In the genomic region with DNA sequence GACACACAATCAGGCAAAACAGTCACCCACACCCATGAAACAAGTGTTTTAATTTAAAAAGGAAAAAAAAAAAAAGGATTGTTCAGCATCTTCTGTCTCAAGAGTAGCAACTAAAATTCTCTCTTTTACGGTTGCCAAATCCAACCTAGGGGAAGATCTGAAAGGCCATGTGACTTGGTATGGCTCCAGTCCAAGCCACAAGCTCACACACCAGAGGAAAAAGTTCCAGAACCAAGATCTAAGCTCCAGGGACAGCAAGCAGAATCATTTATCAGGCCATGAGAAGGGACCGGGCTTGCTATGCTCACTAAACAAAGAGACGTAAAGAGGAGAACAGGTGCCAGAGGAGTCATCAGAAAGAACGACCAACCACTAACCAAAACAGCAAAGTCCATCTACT, we compare ENCODE assay signal across 8 mouse cellular contexts. TPM values are rescaled to one million over a fixed set of nuclear protein-coding genes. Genes with fewer than 3 reads are reported as not detected.
DNase-seq lines count a peak whose midpoint lies in the region; ATAC-seq and TF ChIP-seq lines count a peak whose summit lies in the region.

No protein-coding gene starts in this region.

- TF ChIP-seq CTCF in cortical plate, adult 2 months (IDR thresholded peaks at IDR 0.05; ENCODE audit: extremely low read depth, insufficient read depth, low read length) = no peak

- TF ChIP-seq POLR2A in cortical plate, adult 2 months (IDR thresholded peaks at IDR 0.05; ENCODE audit: extremely low read depth, insufficient read depth, low read length) = no peak

- H3K9ac ChIP-seq in hindbrain, embryonic 13.5 days = 0 out of 2 replicates have a peak overlapping the region, but pooled peaks have one; percentile 49
- H3K9ac ChIP-seq in liver, embryonic 16.5 days (ENCODE audit: low read depth, low read length) = peak overlapping the region; percentile 37
- peak overlapping the region; percentile 56 for H3K9ac ChIP-seq in stomach, embryonic 16.5 days (ENCODE audit: low read length)

- H3K27me3 ChIP-seq in hindbrain, embryonic 13.5 days = no peaks in the 10 kb centered on the region
- no peaks in the 10 kb centered on the region for H3K27me3 ChIP-seq in liver, embryonic 16.5 days (ENCODE audit: control insufficient read depth, insufficient read depth, low read depth, low read length)
- H3K27me3 ChIP-seq in stomach, embryonic 16.5 days (ENCODE audit: control insufficient read depth, insufficient read depth, low read length) = no peaks in the 10 kb centered on the region

- intact Hi-C loops in heart, postnatal 25 days (cut with DNase I) = no loop called here

- H3K9me3 ChIP-seq in hindbrain, embryonic 13.5 days = no peaks in the 10 kb centered on the region
- H3K9me3 ChIP-seq in liver, embryonic 16.5 days (replicated peaks; ENCODE audit: control insufficient read depth, low read length) = no peaks in the 10 kb centered on the region
- H3K9me3 ChIP-seq in stomach, embryonic 16.5 days (replicated peaks; ENCODE audit: control insufficient read depth, low read length) = no peaks in the 10 kb centered on the region

- peak overlapping the region; percentile 70; the same call in 1 of the 2 replicates for H3K4me3 ChIP-seq in cortical plate, adult 2 months (ENCODE audit: insufficient read depth, low read length)
- H3K4me3 ChIP-seq in hindbrain, embryonic 13.5 days = peak overlapping the region; percentile 65; the same call in 1 of the 2 replicates
- H3K4me3 ChIP-seq in liver, embryonic 16.5 days (ENCODE audit: low read depth, low read length) = peak overlapping the region; percentile 83
- H3K4me3 ChIP-seq in stomach, embryonic 16.5 days (replicated peaks; ENCODE audit: low read length) = peak overlapping the region; percentile 95

- H3K4me2 ChIP-seq in hindbrain, embryonic 13.5 days = peak overlapping the region; percentile 94
- H3K4me2 ChIP-seq in liver, embryonic 16.5 days (ENCODE audit: low read depth, low read length) = peak overlapping the region; percentile 75
- H3K4me2 ChIP-seq in stomach, embryonic 16.5 days (ENCODE audit: low read depth, low read length) = peak overlapping the region; percentile 86

- H3K4me1 ChIP-seq in cortical plate, adult 2 months (ENCODE audit: control insufficient read depth, insufficient read depth, low read length) = peaks cover 7% of the 10 kb centered on the region; the same call in 1 of the 2 replicates
- H3K4me1 ChIP-seq in hindbrain, embryonic 13.5 days (replicated peaks) = peaks cover 32% of the 10 kb centered on the region
- H3K4me1 ChIP-seq in liver, embryonic 16.5 days (ENCODE audit: control insufficient read depth, low read depth, low read length) = peaks cover 22% of the 10 kb centered on the region
- peaks cover 18% of the 10 kb centered on the region for H3K4me1 ChIP-seq in stomach, embryonic 16.5 days (ENCODE audit: control insufficient read depth, insufficient read depth, low read length)

- no peaks in the 10 kb centered on the region for H3K36me3 ChIP-seq in hindbrain, embryonic 13.5 days
- no peaks in the 10 kb centered on the region for H3K36me3 ChIP-seq in liver, embryonic 16.5 days (ENCODE audit: control insufficient read depth, insufficient read depth)
- no peaks in the 10 kb centered on the region for H3K36me3 ChIP-seq in stomach, embryonic 16.5 days (ENCODE audit: control insufficient read depth, insufficient read depth, low read length)

- no peak overlapping the region for H3K27ac ChIP-seq in cortical plate, adult 2 months (ENCODE audit: insufficient read depth, low read length)
- no peak overlapping the region for H3K27ac ChIP-seq in hindbrain, embryonic 13.5 days
- H3K27ac ChIP-seq in liver, embryonic 16.5 days (ENCODE audit: low read length) = no peak overlapping the region
- H3K27ac ChIP-seq in stomach, embryonic 16.5 days (ENCODE audit: low read length) = peak overlapping the region; percentile 27; the same call in 1 of the 2 replicates

- 44% methylated on average over 4 of the region's 4 CpGs for WGBS in hindbrain, embryonic 13.5 days
- WGBS in liver, embryonic 16.5 days (ENCODE audit: insufficient replicate concordance) = 20% methylated on average over 4 of the region's 4 CpGs
- 23% methylated on average over 4 of the region's 4 CpGs for WGBS in stomach, embryonic 16.5 days

- ATAC-seq in hindbrain, embryonic 13.5 days (ENCODE audit: low FRiP score) = no peak
- ATAC-seq in liver, embryonic 16.5 days (ENCODE audit: low read depth) = no peak
- ATAC-seq in stomach, embryonic 16.5 days (ENCODE audit: insufficient read depth, low FRiP score) = no peak

- DNase-seq in heart, adult 11 months = peak; percentile 93
- DNase-seq in heart, postnatal 25 days (ENCODE audit: low spot score) = no peak
- no peak for DNase-seq in yolk sac, embryonic 10.5 days (ENCODE audit: low spot score)
- DNase-seq in spleen, postnatal 10 days (ENCODE audit: low spot score in 2 of 2) = no peak

RNA-seq across cellular contexts. Expression of gene Fam53a, which starts 1.5 kb away (rescaled TPM):
- total RNA-seq in heart, postnatal 25 days (2021) = 10 to 100 TPM; 24.6 to 25.2 TPM
- 17.2 and 19.1 TPM in 2 replicates for polyA plus RNA-seq in cortical plate, adult 2 months (2012; rRNA removed)
- 35.8 and 37.2 TPM in 2 replicates for polyA plus RNA-seq in hindbrain, embryonic 13.5 days (2015; fragmentation: Nextera tagmentation; extraction: Ambion mirVana)
- polyA plus RNA-seq in liver, embryonic 16.5 days (2015; fragmentation: Nextera tagmentation; extraction: Ambion mirVana) = 17.5 and 18.4 TPM in 2 replicates
- polyA plus RNA-seq in stomach, embryonic 16.5 days (2015; fragmentation: Nextera tagmentation; extraction: Ambion mirVana) = 50.3 and 53.3 TPM in 2 replicates

RNA-seq across cellular contexts. Expression of gene Gm9903, which starts 1.8 kb away (rescaled TPM):
- total RNA-seq in heart, postnatal 25 days (2021) = 1 to 10 TPM; 1.1 to 1.3 TPM
- polyA plus RNA-seq in cortical plate, adult 2 months (2012; rRNA removed) = 0.73 and 1.0 TPM in 2 replicates
- polyA plus RNA-seq in hindbrain, embryonic 13.5 days (2015; fragmentation: Nextera tagmentation; extraction: Ambion mirVana) = 0.86 and 0.87 TPM in 2 replicates
- 0.12 TPM in 1 of 2 replicates, not detected in the other for polyA plus RNA-seq in liver, embryonic 16.5 days (2015; fragmentation: Nextera tagmentation; extraction: Ambion mirVana)
- polyA plus RNA-seq in stomach, embryonic 16.5 days (2015; fragmentation: Nextera tagmentation; extraction: Ambion mirVana) = 0.27 and 0.51 TPM in 2 replicates

RNA-seq across cellular contexts. Expression of gene Slbp, which starts 24.4 kb away (rescaled TPM):
- 10 to 100 TPM; 15.3 to 16.2 TPM for total RNA-seq in heart, postnatal 25 days (2021)
- 27.6 and 28.4 TPM in 2 replicates for polyA plus RNA-seq in cortical plate, adult 2 months (2012; rRNA removed)
- polyA plus RNA-seq in hindbrain, embryonic 13.5 days (2015; fragmentation: Nextera tagmentation; extraction: Ambion mirVana) = 126 and 130 TPM in 2 replicates
- polyA plus RNA-seq in liver, embryonic 16.5 days (2015; fragmentation: Nextera tagmentation; extraction: Ambion mirVana) = 214 and 245 TPM in 2 replicates
- polyA plus RNA-seq in stomach, embryonic 16.5 days (2015; fragmentation: Nextera tagmentation; extraction: Ambion mirVana) = 174 and 190 TPM in 2 replicates

RNA-seq across cellular contexts. Expression of gene Tacc3, which starts 30.0 kb away (rescaled TPM):
- 1 to 10 TPM; 2.4 TPM for total RNA-seq in heart, postnatal 25 days (2021)
- polyA plus RNA-seq in cortical plate, adult 2 months (2012; rRNA removed) = 9.3 and 11.4 TPM in 2 replicates
- polyA plus RNA-seq in hindbrain, embryonic 13.5 days (2015; fragmentation: Nextera tagmentation; extraction: Ambion mirVana) = 48.8 and 57.0 TPM in 2 replicates
- 127 and 129 TPM in 2 replicates for polyA plus RNA-seq in liver, embryonic 16.5 days (2015; fragmentation: Nextera tagmentation; extraction: Ambion mirVana)
- 137 and 145 TPM in 2 replicates for polyA plus RNA-seq in stomach, embryonic 16.5 days (2015; fragmentation: Nextera tagmentation; extraction: Ambion mirVana)

RNA-seq across cellular contexts. Expression of gene Tmem129, which starts 30.2 kb away (rescaled TPM):
- 10 to 100 TPM; 19.8 to 20.2 TPM for total RNA-seq in heart, postnatal 25 days (2021)
- polyA plus RNA-seq in cortical plate, adult 2 months (2012; rRNA removed) = 37.1 and 37.7 TPM in 2 replicates
- polyA plus RNA-seq in hindbrain, embryonic 13.5 days (2015; fragmentation: Nextera tagmentation; extraction: Ambion mirVana) = 28.2 and 28.7 TPM in 2 replicates
- 21.7 and 21.8 TPM in 2 replicates for polyA plus RNA-seq in liver, embryonic 16.5 days (2015; fragmentation: Nextera tagmentation; extraction: Ambion mirVana)
- 34.0 and 40.6 TPM in 2 replicates for polyA plus RNA-seq in stomach, embryonic 16.5 days (2015; fragmentation: Nextera tagmentation; extraction: Ambion mirVana)
